Mouse (Mus musculus) liver, adult 2 months (tissue): ENCODE results near the gene Ddx4.

Source experiments
- CTCF ChIP-seq: fragments of 200-500 bp; IDR thresholded peaks from 2 replicates; pipeline ENCODE4 v1.5.1; 2011; ENCODE audit warnings: low read depth, low read length, control low read depth
- POLR2A ChIP-seq: fragments of 200-500 bp; IDR thresholded peaks from 2 replicates; pipeline ENCODE4 v1.6.1; 2011; ENCODE audit warnings: low read length, control low read depth; ENCODE audit not compliant: insufficient read depth; ENCODE audit errors: extremely low read depth

- TF ChIP-seq POLR2A, result no peak
- no peak for TF ChIP-seq CTCF
These were observed 95.8 kb downstream of the Ddx4 start for GRCm38 (mm10) chr13:112556501-112556900.
